Mouse (Mus musculus) small intestine, adult 10 weeks (tissue): Measurements from ENCODE around the gene Smim11. TPM values are rescaled to one million over a fixed set of nuclear protein-coding genes. Genes with fewer than 3 reads are reported as not detected.

Source experiments
- polyA plus RNA-seq: library from polyadenylated mRNA; stranded (reverse); fragments of 350-450 nt; fragmentation: Illumina TruSeq; extraction: RNeasy Lipid Tissue Mini Kit (QIAGEN cat#74804); gene quantifications from one replicate; pipeline ENCODE4 v1.2.3, GENCODE M21; 2014; ENCODE audit warnings: low replicate concordance

Smim11 gene
- polyA plus RNA-seq = 56.3 TPM

GRCm38 (mm10) chr16:92300649-92301411, at the start of gene Smim11:
Gene Smim11, plus strand, starts transcription at chr16:92301286.

GRCm38 (mm10) chr16:92292101-92292500, 9.0 kb upstream of the Smim11 start, which contains the start of gene Kcne2:
Gene Kcne2, plus strand, starts transcription at chr16:92292389.

GRCm38 (mm10) chr16:92321341-92321740, 20.3 kb downstream of the Smim11 start, which contains the start of gene Fam243:
Gene Fam243, minus strand, starts transcription at chr16:92321441.

GRCm38 (mm10) chr16:92359229-92359628, 58.1 kb downstream of the Smim11 start, which contains the start of gene Kcne1:
Gene Kcne1, minus strand, starts transcription at chr16:92359468.

Other genes starting within 250 kb of the Smim11 start
- gene Mrps6, start 243.0 kb upstream of the Smim11 start, polyA plus RNA-seq = 27.9 TPM
- gene Gm49711, start 243.0 kb upstream of the Smim11 start, polyA plus RNA-seq = not detected
- gene Slc5a3, start 243.0 kb upstream of the Smim11 start, polyA plus RNA-seq = 4.1 TPM
- not detected for gene Kcne2, start 8.9 kb upstream of the Smim11 start, polyA plus RNA-seq
- gene Fam243, start 20.2 kb downstream of the Smim11 start, polyA plus RNA-seq = not detected
- not detected for gene Kcne1, start 58.2 kb downstream of the Smim11 start, polyA plus RNA-seq
- gene Rcan1, start 169.6 kb downstream of the Smim11 start, polyA plus RNA-seq = 11.8 TPM
- 14.9 TPM for gene Clic6, start 184.4 kb downstream of the Smim11 start, polyA plus RNA-seq